In the genomic region with DNA sequence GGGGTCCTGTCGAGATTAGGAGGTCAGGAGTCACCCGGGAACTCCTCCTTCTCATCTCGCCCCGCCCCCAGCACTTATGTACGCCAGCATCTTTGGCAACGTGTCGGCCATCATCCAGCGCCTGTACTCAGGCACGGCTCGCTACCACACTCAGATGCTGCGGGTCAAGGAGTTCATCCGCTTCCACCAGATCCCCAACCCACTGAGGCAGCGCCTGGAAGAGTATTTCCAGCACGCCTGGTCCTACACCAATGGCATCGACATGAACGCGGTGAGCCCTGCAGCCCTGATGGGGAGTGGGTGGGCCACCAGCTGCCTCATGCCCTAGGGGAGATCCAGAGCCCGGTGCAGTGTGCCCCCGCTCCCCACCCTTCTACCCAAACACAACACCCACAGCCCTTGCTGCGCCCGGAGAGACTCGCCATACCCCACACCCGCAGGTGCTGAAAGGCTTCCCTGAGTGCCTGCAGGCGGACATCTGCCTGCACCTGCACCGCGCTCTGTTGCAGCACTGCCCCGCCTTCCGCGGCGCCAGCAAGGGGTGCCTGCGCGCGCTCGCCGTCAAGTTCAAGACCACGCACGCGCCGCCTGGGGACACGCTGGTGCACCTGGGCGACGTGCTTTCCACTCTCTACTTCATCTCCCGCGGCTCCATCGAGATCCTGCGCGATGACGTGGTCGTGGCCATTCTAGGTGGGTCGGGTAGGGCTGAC, we compare ENCODE assay signal across 8 mouse cellular contexts. TPM values are rescaled to one million over a fixed set of nuclear protein-coding genes. Genes with fewer than 3 reads are reported as not detected.
DNase-seq lines count a peak whose midpoint lies in the region; ATAC-seq lines count a peak whose summit lies in the region.

No protein-coding gene starts in this region.

- H3K27me3 ChIP-seq in lung, embryonic 15.5 days: peaks cover 20% of the 10 kb centered on the region
- no peaks in the 10 kb centered on the region for H3K27me3 ChIP-seq in splenic B cell, adult 2 months (ENCODE audit: control insufficient read depth, insufficient read depth, low read length, poor library complexity, severe bottlenecking)

- DNase-seq in lung, postnatal 25 days (ENCODE audit: low spot score): no peak
- DNase-seq in embryo, embryonic 9.5 days (ENCODE audit: extremely low spot score): peak; percentile 28
- DNase-seq in splenic B cell, adult 2 months (ENCODE audit: low read depth, low spot score): peak; percentile 39
- DNase-seq in urinary bladder, postnatal 25 days (ENCODE audit: low spot score): no peak

- peaks cover 6% of the 10 kb centered on the region for H3K4me1 ChIP-seq in lung, embryonic 15.5 days

- H3K27ac ChIP-seq in lung, embryonic 15.5 days: no peak overlapping the region

- H3K36me3 ChIP-seq in lung, embryonic 15.5 days: no peaks in the 10 kb centered on the region
- H3K36me3 ChIP-seq in splenic B cell, adult 2 months (ENCODE audit: control insufficient read depth, insufficient read depth, low read length, poor library complexity, severe bottlenecking): no peaks in the 10 kb centered on the region

- under 1% methylated on average over 50 of the region's 50 CpGs for WGBS in lung, embryonic 15.5 days

- ATAC-seq in lung, embryonic 15.5 days (ENCODE audit: borderline replicate concordance, extremely low read depth, low FRiP score, low TSS enrichment): no peak
- peak; percentile 46 for ATAC-seq in inflammation-experienced regulatory T-cells, adult 6 months
- peak; percentile 40 for ATAC-seq in megakaryocyte progenitor cell, adult 5-6 weeks (replicated peaks; ENCODE audit: poor library complexity)
- no peak for ATAC-seq in erythroid progenitor cell, adult 5-6 weeks (replicated peaks; ENCODE audit: low FRiP score, poor library complexity, severe bottlenecking)

- H3K9ac ChIP-seq in lung, embryonic 15.5 days: no peak overlapping the region

- H3K9me3 ChIP-seq in lung, embryonic 15.5 days: no peaks in the 10 kb centered on the region

- peak overlapping the region; percentile 26 for H3K4me3 ChIP-seq in lung, embryonic 15.5 days

- peak overlapping the region; percentile 56 for H3K4me2 ChIP-seq in lung, embryonic 15.5 days

RNA-seq across cellular contexts. Expression of a gene that starts 12.3 kb away (rescaled TPM):
- polyA plus RNA-seq in lung, embryonic 15.5 days (2015; fragmentation: Nextera tagmentation; extraction: Ambion mirVana): 0.34 and 0.62 TPM in 2 replicates
- polyA plus RNA-seq in inflammation-experienced regulatory T-cells, adult 6 months (2017; shearing (Covaris generic)): under 1 TPM in 1 of 3 experiments, not detected in 2; 0.16 TPM
- 0.15 and 0.20 TPM in 2 replicates for total RNA-seq in megakaryocyte progenitor cell, adult 5-6 weeks (2015)
- not detected in 2 replicates for total RNA-seq in megakaryocyte progenitor cell, adult 5-6 weeks (2017)
- total RNA-seq in erythroid progenitor cell, adult 5-6 weeks (2015; ENCODE audit: low replicate concordance): not detected in 2 replicates
- total RNA-seq in erythroid progenitor cell, adult 5-6 weeks (2017; ENCODE audit: low replicate concordance): not detected in 2 replicates

RNA-seq across cellular contexts. Expression of a gene that starts 16.5 kb away (rescaled TPM):
- polyA plus RNA-seq in lung, embryonic 15.5 days (2015; fragmentation: Nextera tagmentation; extraction: Ambion mirVana): 64.3 and 67.8 TPM in 2 replicates
- polyA plus RNA-seq in inflammation-experienced regulatory T-cells, adult 6 months (2017; shearing (Covaris generic)): 10 to 100 TPM; 18.5 to 25.5 (median 22.3) TPM
- total RNA-seq in megakaryocyte progenitor cell, adult 5-6 weeks (2015): 46.2 and 48.8 TPM in 2 replicates
- 45.5 and 48.9 TPM in 2 replicates for total RNA-seq in megakaryocyte progenitor cell, adult 5-6 weeks (2017)
- 25.2 and 28.1 TPM in 2 replicates for total RNA-seq in erythroid progenitor cell, adult 5-6 weeks (2015; ENCODE audit: low replicate concordance)
- 26.9 and 36.5 TPM in 2 replicates for total RNA-seq in erythroid progenitor cell, adult 5-6 weeks (2017; ENCODE audit: low replicate concordance)

RNA-seq across cellular contexts. Expression of a gene that starts 25.7 kb away (rescaled TPM):
- polyA plus RNA-seq in lung, embryonic 15.5 days (2015; fragmentation: Nextera tagmentation; extraction: Ambion mirVana): 0.20 and 0.36 TPM in 2 replicates
- polyA plus RNA-seq in inflammation-experienced regulatory T-cells, adult 6 months (2017; shearing (Covaris generic)): not detected
- total RNA-seq in megakaryocyte progenitor cell, adult 5-6 weeks (2015): not detected in 2 replicates
- total RNA-seq in megakaryocyte progenitor cell, adult 5-6 weeks (2017): not detected in 2 replicates
- not detected in 2 replicates for total RNA-seq in erythroid progenitor cell, adult 5-6 weeks (2015; ENCODE audit: low replicate concordance)
- total RNA-seq in erythroid progenitor cell, adult 5-6 weeks (2017; ENCODE audit: low replicate concordance): not detected in 2 replicates

RNA-seq across cellular contexts. Expression of a gene that starts 45.7 kb away (rescaled TPM):
- polyA plus RNA-seq in lung, embryonic 15.5 days (2015; fragmentation: Nextera tagmentation; extraction: Ambion mirVana): 9.0 and 10.1 TPM in 2 replicates
- 10 to 100 TPM in 2 of 3 experiments, 1 to 10 TPM in 1; 7.7 to 14.5 (median 13.3) TPM for polyA plus RNA-seq in inflammation-experienced regulatory T-cells, adult 6 months (2017; shearing (Covaris generic))
- 5.6 and 6.3 TPM in 2 replicates for total RNA-seq in megakaryocyte progenitor cell, adult 5-6 weeks (2015)
- total RNA-seq in megakaryocyte progenitor cell, adult 5-6 weeks (2017): 11.0 and 17.9 TPM in 2 replicates
- 5.9 TPM in 1 of 2 replicates, not detected in the other for total RNA-seq in erythroid progenitor cell, adult 5-6 weeks (2015; ENCODE audit: low replicate concordance)
- 4.1 and 6.8 TPM in 2 replicates for total RNA-seq in erythroid progenitor cell, adult 5-6 weeks (2017; ENCODE audit: low replicate concordance)

RNA-seq across cellular contexts. Expression of a gene that starts 52.5 kb away (rescaled TPM):
- 7.5 and 9.4 TPM in 2 replicates for polyA plus RNA-seq in lung, embryonic 15.5 days (2015; fragmentation: Nextera tagmentation; extraction: Ambion mirVana)
- polyA plus RNA-seq in inflammation-experienced regulatory T-cells, adult 6 months (2017; shearing (Covaris generic)): not detected
- 0.15 and 0.59 TPM in 2 replicates for total RNA-seq in megakaryocyte progenitor cell, adult 5-6 weeks (2015)
- total RNA-seq in megakaryocyte progenitor cell, adult 5-6 weeks (2017): 0.04 and 0.10 TPM in 2 replicates
- 1.8 and 2.1 TPM in 2 replicates for total RNA-seq in erythroid progenitor cell, adult 5-6 weeks (2015; ENCODE audit: low replicate concordance)
- total RNA-seq in erythroid progenitor cell, adult 5-6 weeks (2017; ENCODE audit: low replicate concordance): 1.1 and 1.2 TPM in 2 replicates

Comparison
In these comparisons a context has a peak if more than half of its experiments do, and no peak if none do; other contexts are left out.
1. ATAC-seq: peak in inflammation-experienced regulatory T-cells, adult 6 months (single experiment) and megakaryocyte progenitor cell, adult 5-6 weeks (single experiment); none in lung, embryonic 15.5 days (single experiment) and erythroid progenitor cell, adult 5-6 weeks (single experiment).
2. DNase-seq: peak in embryo, embryonic 9.5 days (single experiment) and splenic B cell, adult 2 months (single experiment); none in lung, postnatal 25 days (single experiment) and urinary bladder, postnatal 25 days (single experiment).